Mouse (Mus musculus) myocyte (in vitro differentiated cells): ENCODE measurements around the gene Igsf3. TPM values are rescaled to one million over a fixed set of nuclear protein-coding genes. Genes with fewer than 3 reads are reported as not detected.
"Not testable (repeated sequence)": the region's sequence is repeated elsewhere in the genome, so short reads cannot be mapped to it uniquely, and the experiment has no call there.

Source experiments
- H3K27me3 ChIP-seq: one replicate; pipeline ENCODE4 v1.6.1; 2011; ENCODE audit not compliant: control insufficient read depth, insufficient read depth, insufficient read length
- H3K36me3 ChIP-seq: one replicate; pipeline ENCODE4 v1.6.1; 2011; ENCODE audit not compliant: control insufficient read depth, insufficient read depth
- H3K4me2 ChIP-seq: one replicate; pipeline ENCODE4 v1.6.1; 2011; ENCODE audit warnings: low read depth, control low read depth
- H3K4me3 ChIP-seq: one replicate; pipeline ENCODE4 v1.5.1; 2011; ENCODE audit warnings: mild to moderate bottlenecking, control low read depth, moderate library complexity
- H3K79me2 ChIP-seq: one replicate; pipeline ENCODE4 v1.6.1; 2011; ENCODE audit not compliant: control insufficient read depth, insufficient read depth
- H3ac ChIP-seq: one replicate; pipeline ENCODE4 v1.6.1; 2011; ENCODE audit not compliant: control insufficient read depth, insufficient read length
- CEBPB ChIP-seq: IDR thresholded peaks from 2 replicates; pipeline ENCODE4 v1.6.1; 2011; ENCODE audit warnings: mild to moderate bottlenecking, moderate library complexity; ENCODE audit not compliant: poor library complexity, insufficient read depth, severe bottlenecking
- E2F4 ChIP-seq: IDR thresholded peaks from one replicate; pipeline ENCODE4 v1.6.1; 2011; ENCODE audit warnings: mild to moderate bottlenecking, control low read depth, moderate library complexity; ENCODE audit not compliant: insufficient read depth
- MAX ChIP-seq: IDR thresholded peaks from one replicate; pipeline ENCODE4 v1.6.1; 2011; ENCODE audit warnings: low read depth, mild to moderate bottlenecking, control low read depth
- MYOD1 ChIP-seq, 3 experiments: IDR thresholded peaks; one replicate each; pipeline ENCODE4 v1.6.1; 2011; ENCODE audit warnings: control low read depth in 2 of 3, low read depth in 2 of 3, mild to moderate bottlenecking in 2 of 3, moderate library complexity in 1 of 3; ENCODE audit not compliant: insufficient read length in 2 of 3, control insufficient read depth in 1 of 3
- MYOG ChIP-seq, 3 experiments: IDR thresholded peaks; one replicate each; pipeline ENCODE4 v1.6.1; 2011; ENCODE audit warnings: control low read depth in 2 of 3, low read depth in 2 of 3, mild to moderate bottlenecking in 2 of 3; ENCODE audit not compliant: insufficient read length in 2 of 3, control insufficient read depth in 1 of 3, insufficient read depth in 1 of 3
- POLR2A ChIP-seq: IDR thresholded peaks from one replicate; pipeline ENCODE4 v1.6.1; 2011; ENCODE audit warnings: low read depth, mild to moderate bottlenecking, control low read depth, moderate library complexity; ENCODE audit not compliant: insufficient read length
- POLR2AphosphoS2 ChIP-seq: IDR thresholded peaks from one replicate; pipeline ENCODE4 v1.6.1; 2011; ENCODE audit warnings: low read depth, control low read depth; ENCODE audit not compliant: insufficient read length
- REST ChIP-seq: IDR thresholded peaks from one replicate; pipeline ENCODE4 v1.6.1; 2011; ENCODE audit warnings: mild to moderate bottlenecking, control low read depth, moderate library complexity; ENCODE audit not compliant: insufficient read depth, insufficient read length
- SRF ChIP-seq: IDR thresholded peaks from one replicate; pipeline ENCODE4 v1.6.1; 2011; ENCODE audit warnings: low read depth; ENCODE audit not compliant: control insufficient read depth, insufficient read length
- TCF12 ChIP-seq: IDR thresholded peaks from one replicate; pipeline ENCODE4 v1.6.1; 2011; ENCODE audit warnings: mild to moderate bottlenecking, control low read depth; ENCODE audit not compliant: poor library complexity, insufficient read depth, severe bottlenecking
- TCF3 ChIP-seq: IDR thresholded peaks from one replicate; pipeline ENCODE4 v1.6.1; 2011; ENCODE audit warnings: low read depth, control low read depth; ENCODE audit not compliant: insufficient read length
- USF1 ChIP-seq: IDR thresholded peaks from one replicate; pipeline ENCODE4 v1.6.1; 2011; ENCODE audit warnings: low read depth, mild to moderate bottlenecking, control low read depth, moderate library complexity
- polyA plus RNA-seq: library from polyadenylated mRNA; unstranded; fragments of >200 nt; fragmentation: generic; extraction: Trizol; gene quantifications from one replicate; pipeline ENCODE4 v1.2.1, GENCODE M21; 2012; ENCODE audit warnings: missing spikeins

The Igsf3 gene
- polyA plus RNA-seq, 1 experiment: 8.9 TPM

- Histone ChIP-seq H3K4me2 (no peak overlapping the region), H3ac (no peak overlapping the region), H3K4me3 (no peak overlapping the region), H3K36me3 (no peaks in the 10 kb centered on the region), H3K27me3 (no peaks in the 10 kb centered on the region), H3K79me2 (no peaks in the 10 kb centered on the region)
- TF ChIP-seq MYOG (IDR thresholded peaks at IDR 0.05; ENCODE audit: control insufficient read depth in 1 of 3, insufficient read depth in 1 of 3, insufficient read length in 2 of 3, low read depth in 2 of 3): no peak
- TF ChIP-seq REST: no peak
- TF ChIP-seq TCF12: no peak
- no peak for TF ChIP-seq POLR2AphosphoS2
- TF ChIP-seq TCF3: no peak
- no peak for TF ChIP-seq E2F4
- no peak for TF ChIP-seq CEBPB
- no peak for TF ChIP-seq POLR2A
- no peak for TF ChIP-seq SRF
- no peak for TF ChIP-seq MYOD1 (IDR thresholded peaks at IDR 0.05; ENCODE audit: control insufficient read depth in 1 of 3, insufficient read length in 2 of 3, low read depth in 2 of 3)
- no peak for TF ChIP-seq MAX
- TF ChIP-seq USF1: no peak
Measured at GRCm38 (mm10) chr3:101408953-101409750, 32.3 kb downstream of the Igsf3 start.

- H3K36me3 ChIP-seq: no peaks in the 10 kb centered on the region
- no peak overlapping the region for H3K4me3 ChIP-seq
- H3K79me2 ChIP-seq: no peaks in the 10 kb centered on the region
- H3K4me2 ChIP-seq: no peak overlapping the region
- no peaks in the 10 kb centered on the region for H3K27me3 ChIP-seq
- no peak for TF ChIP-seq MYOG (IDR thresholded peaks at IDR 0.05; ENCODE audit: control insufficient read depth in 1 of 3, insufficient read depth in 1 of 3, insufficient read length in 2 of 3, low read depth in 2 of 3)
- no peak for TF ChIP-seq POLR2A
- TF ChIP-seq USF1: no peak
- TF ChIP-seq MAX: no peak
- TF ChIP-seq POLR2AphosphoS2: no peak
- no peak overlapping the region for H3ac ChIP-seq
Measured at GRCm38 (mm10) chr3:101410202-101410601, 33.3 kb downstream of the Igsf3 start.

DNA sequence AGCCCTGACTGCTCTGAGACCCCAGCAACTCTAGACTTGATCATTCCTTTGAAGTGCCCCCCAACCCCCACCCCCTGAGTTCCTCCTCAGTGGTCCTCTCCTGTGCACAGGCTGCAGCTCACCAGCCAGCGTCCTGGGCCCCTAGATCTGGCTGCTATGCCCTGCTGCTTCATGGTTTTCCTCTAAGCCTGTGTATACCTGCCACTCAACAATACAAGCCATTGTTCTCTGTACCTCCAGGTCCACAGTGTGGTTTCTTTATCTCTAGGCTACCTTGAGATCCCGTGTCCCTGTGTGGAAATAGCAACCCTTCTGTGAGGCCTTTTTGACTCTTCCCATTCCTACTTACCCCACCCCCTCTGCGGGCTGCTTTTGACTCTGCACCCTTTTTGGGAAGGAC, 33.9 kb downstream of the Igsf3 start:
- Histone ChIP-seq H3K79me2 (no peaks in the 10 kb centered on the region), H3K4me2 (no peak overlapping the region), H3K36me3 (no peaks in the 10 kb centered on the region), H3K27me3 (no peaks in the 10 kb centered on the region), H3K4me3 (no peak overlapping the region), H3ac (no peak overlapping the region)
- TF ChIP-seq MYOG (IDR thresholded peaks at IDR 0.05; ENCODE audit: control insufficient read depth in 1 of 3, insufficient read depth in 1 of 3, insufficient read length in 2 of 3, low read depth in 2 of 3): no peak

DNA sequence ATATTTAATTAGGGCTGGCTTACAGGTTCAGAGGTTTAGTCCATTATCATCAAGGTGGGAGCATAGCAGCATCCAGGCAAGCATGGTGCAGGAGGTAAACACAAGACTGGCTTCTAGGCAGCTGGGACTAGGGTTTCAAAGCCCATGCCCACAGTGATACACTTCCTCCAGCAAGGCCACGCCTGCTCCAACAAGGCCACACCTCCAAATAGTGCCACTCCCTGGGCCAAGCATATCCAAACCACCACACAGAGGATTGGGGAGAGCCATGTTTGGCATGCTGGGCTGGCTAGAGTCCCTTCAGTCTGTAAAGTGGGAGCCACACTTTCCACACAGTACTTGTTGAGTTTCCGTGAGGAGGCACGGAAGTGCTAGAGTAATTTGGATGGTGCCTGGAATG, 34.7 kb downstream of the Igsf3 start:
- Histone ChIP-seq H3ac (no peak overlapping the region), H3K27me3 (no peaks in the 10 kb centered on the region), H3K36me3 (no peaks in the 10 kb centered on the region), H3K4me3 (no peak overlapping the region), H3K79me2 (no peaks in the 10 kb centered on the region), H3K4me2 (no peak overlapping the region)
- TF ChIP-seq MAX (no peak), REST (no peak), USF1 (no peak), POLR2A (no peak), TCF3 (no peak), MYOG (IDR thresholded peaks at IDR 0.05; ENCODE audit: control insufficient read depth in 1 of 3, insufficient read depth in 1 of 3, insufficient read length in 2 of 3, low read depth in 2 of 3) (no peak), MYOD1 (IDR thresholded peaks at IDR 0.05; ENCODE audit: control insufficient read depth in 1 of 3, insufficient read length in 2 of 3, low read depth in 2 of 3) (no peak), POLR2AphosphoS2 (no peak), SRF (no peak), TCF12 (no peak), E2F4 (no peak), CEBPB (no peak)

- Histone ChIP-seq H3K36me3 (no peaks in the 10 kb centered on the region), H3K79me2 (no peaks in the 10 kb centered on the region)
- TF ChIP-seq TCF3 (no peak), MAX (no peak), MYOG (IDR thresholded peaks at IDR 0.05; ENCODE audit: control insufficient read depth in 1 of 3, insufficient read depth in 1 of 3, insufficient read length in 2 of 3, low read depth in 2 of 3) (no peak), E2F4 (no peak), POLR2A (no peak), CEBPB (no peak), REST (no peak), TCF12 (no peak)
Measured at GRCm38 (mm10) chr3:101412115-101412514, 35.2 kb downstream of the Igsf3 start.

DNA sequence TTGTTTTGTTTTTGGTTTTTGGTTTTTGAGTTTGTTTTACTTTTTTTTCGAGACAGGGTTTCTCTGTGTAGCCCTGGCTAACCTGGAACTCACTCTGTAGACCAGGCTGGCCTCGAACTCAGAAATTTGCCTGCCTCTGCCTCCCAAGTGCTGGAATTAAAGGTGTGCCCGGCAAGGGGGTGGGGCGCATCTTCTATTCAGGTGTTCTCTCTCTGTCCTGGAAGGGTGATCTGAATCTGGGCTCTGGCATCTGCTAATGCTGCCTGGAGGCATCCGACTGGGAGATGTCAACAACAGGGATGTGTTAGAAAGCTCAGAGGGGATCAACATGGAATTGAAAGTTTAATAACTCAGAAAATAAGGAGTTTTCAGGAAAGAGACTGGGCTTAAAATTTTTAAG, 36.1 kb downstream of the Igsf3 start:
- not testable (repeated sequence) for H3K27me3 ChIP-seq, H3K36me3 ChIP-seq

More at GRCm38 (mm10) chr3:101412115-101412514, 35.2 kb downstream of the Igsf3 start:
- Histone ChIP-seq H3ac (no peak overlapping the region), H3K4me3 (no peak overlapping the region), H3K4me2 (no peak overlapping the region), H3K27me3 (no peaks in the 10 kb centered on the region)

More for the DNA sequence above, 36.1 kb downstream of the Igsf3 start:
- not testable (repeated sequence) for H3K4me2 ChIP-seq, H3ac ChIP-seq, H3K4me3 ChIP-seq, H3K79me2 ChIP-seq
